Mouse (Mus musculus): ENCODE data around the gene Kcnab1.

Kcnab1 gene

DNA sequence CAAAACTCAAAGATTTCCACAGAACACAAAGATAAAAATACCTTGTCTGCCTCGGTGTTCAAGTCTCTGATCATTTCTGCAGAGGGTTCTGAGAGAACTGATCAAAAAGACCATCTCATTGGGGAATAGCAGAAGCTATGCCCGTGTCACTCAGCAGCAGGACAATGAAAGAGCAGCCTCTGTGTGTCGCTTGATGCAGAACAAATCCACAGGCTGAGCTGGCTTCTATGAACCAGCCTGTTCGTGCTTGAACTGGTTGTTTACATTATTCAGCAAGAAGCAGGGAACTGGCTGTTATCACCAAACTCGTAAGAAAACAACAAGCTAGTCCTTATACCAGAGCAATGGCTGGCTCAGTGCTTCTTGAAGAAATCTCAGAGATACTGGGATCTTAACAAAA is 193.4 kb downstream of the Kcnab1 start:
- DNase-seq (ENCODE audit: low read depth, low spot score) = no peak

GRCm38 (mm10) chr3:65315837-65316236 is 206.7 kb downstream of the Kcnab1 start:
- peak; percentile 23 for DNase-seq (ENCODE audit: low read depth, low spot score)

GRCm38 (mm10) chr3:65316738-65317137 is 207.6 kb downstream of the Kcnab1 start:
- peak; percentile 50 for DNase-seq (ENCODE audit: low read depth, low spot score)

DNA sequence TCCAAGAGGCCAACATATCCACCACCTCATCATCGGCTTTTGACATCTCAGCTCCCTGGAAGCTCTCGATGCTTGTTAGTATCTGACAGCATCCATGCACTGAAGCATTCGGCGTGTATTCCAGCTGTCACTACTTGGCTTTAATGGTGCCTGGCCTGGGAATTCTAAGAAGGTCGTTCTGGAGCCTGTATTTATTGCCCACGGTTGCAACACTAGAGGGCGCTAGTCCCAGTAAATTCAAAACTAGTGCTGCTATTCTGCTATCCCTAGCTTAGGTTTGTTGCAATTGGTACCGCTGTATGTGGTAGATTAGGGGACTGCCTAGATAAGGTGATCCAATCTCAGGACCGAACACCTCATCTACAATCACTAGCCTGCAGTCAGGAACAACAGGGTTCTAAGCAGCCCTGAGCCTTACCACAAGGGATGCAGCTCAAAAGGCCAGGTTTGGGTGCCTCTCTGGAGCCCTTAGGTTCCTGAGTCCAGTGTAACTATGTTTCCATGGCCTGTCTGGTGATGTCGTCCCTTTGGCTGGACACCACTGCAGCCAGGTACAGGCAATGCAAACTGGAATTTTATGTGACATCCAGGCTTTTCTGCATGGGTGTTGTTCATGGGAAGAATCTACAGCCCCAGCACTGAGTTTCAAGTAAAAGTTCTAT is 208.8 kb downstream of the Kcnab1 start:
- peak; percentile 74 for DNase-seq (ENCODE audit: low read depth, low spot score)

- peak; percentile 49 for DNase-seq (ENCODE audit: low read depth, low spot score)
These were observed 210.2 kb downstream of the Kcnab1 start for GRCm38 (mm10) chr3:65319248-65320008.

GRCm38 (mm10) chr3:65320990-65321389 is 211.8 kb downstream of the Kcnab1 start:
- no peak for DNase-seq (ENCODE audit: low read depth, low spot score)

DNA sequence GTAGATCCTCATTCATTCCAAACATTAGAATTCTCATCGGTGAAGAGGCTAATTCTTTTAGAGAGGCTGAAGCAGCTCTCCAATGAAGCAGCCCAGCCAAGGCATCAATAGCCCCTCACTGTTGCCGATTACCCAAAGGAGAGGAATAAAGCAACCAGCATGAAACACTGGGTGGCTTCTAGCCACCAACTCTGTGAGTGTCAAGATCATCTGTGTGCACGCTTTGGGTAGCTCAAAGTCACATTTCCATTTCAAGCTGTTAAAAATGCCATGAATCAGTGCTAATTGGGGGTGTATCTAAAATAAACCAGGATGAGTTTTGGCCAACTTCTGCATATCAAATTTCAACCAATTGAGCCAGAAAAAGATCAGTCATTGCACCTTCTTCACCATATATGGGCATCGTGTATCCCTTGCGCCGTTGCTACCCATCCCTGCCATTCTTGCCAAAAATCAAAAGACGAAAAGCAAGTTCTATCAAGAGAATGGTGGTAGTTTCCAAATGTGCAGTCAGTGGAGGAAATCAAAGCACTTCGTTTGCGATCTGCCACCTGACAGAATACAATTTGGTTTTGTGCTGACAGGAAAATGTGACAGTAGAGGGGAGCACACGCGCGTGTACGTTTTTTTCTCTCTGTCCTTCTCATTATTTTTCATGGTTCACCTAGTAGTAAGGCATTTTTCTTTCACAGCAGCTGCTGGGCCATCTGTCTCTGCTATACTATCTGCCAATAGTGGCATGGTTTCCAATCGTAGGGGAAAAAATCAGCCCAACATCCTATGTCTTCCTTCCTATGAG is 213.0 kb downstream of the Kcnab1 start:
- DNase-seq (ENCODE audit: low read depth, low spot score) = no peak

DNA sequence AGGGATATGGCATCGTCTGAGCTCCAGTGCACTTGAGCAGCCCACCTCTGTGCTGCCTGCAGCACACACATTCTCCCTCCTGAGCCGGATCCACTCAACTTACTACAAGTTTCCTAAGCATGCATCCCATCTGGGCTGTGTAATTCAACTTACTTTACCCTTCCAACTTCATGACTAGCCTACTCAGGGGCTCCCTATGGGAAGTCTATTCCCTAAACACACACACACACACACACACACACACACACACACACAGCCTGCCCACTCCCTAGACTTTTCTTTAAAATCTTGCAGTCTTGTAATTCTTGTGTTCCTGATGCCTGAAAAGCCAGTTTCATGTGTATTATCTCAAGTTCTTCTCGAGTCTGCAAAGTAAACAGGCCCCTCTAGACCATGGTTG is 216.1 kb downstream of the Kcnab1 start:
- no peak for DNase-seq (ENCODE audit: low read depth, low spot score)

DNA sequence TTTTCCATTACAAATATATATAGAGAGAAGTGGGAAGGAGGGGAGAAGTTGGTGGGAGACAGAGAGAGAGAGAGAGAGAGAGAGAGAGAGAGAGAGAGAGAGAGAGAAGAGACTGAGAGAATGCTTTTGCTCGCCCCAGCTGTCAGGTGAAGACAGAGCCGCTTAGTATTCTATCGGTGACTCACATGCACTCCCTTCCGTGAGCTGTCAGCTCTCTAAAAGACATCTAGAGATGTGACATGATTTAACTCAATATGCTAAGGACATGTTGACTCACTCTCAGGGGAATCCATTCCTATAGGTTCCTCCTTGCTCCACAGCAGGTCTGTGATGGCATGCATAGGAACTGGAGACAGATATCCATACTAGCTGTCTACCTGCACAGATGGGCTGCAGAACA is 219.6 kb downstream of the Kcnab1 start:
- DNase-seq (ENCODE audit: low read depth, low spot score) = peak; percentile 7

DNA sequence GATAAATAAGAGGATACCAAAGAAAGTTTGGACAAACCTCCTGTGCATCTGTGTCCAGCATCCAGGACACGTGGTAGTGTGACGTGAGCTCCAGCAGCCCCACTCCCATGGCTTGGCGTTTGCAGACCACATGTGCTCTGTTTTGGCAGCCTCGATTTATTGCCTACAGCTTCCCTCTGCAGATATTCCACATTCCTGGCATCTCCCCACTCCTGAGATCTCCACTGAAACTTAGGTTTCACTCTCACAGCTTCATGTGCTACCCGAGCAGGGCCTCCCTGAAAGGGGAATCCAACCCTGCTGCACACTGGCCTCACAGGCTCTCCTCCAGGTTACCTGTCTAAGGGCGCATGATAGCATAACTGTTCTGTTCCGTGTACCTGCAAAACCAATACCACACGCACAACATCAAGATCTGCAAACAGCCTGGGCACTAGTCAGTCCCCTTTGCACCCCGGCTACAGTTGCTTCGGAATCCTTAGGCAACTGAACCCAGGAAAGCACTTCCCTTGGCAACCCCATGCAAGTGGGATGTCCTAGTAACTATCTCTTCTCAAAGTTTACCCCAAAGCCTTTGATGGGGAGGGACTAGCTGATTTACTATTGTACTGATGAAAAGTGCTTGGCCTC is 228.8 kb downstream of the Kcnab1 start:
- DNase-seq (ENCODE audit: low read depth, low spot score) = no peak

- no peak for DNase-seq (ENCODE audit: low read depth, low spot score)
These were observed 231.2 kb downstream of the Kcnab1 start for GRCm38 (mm10) chr3:65340173-65340951.

DNA sequence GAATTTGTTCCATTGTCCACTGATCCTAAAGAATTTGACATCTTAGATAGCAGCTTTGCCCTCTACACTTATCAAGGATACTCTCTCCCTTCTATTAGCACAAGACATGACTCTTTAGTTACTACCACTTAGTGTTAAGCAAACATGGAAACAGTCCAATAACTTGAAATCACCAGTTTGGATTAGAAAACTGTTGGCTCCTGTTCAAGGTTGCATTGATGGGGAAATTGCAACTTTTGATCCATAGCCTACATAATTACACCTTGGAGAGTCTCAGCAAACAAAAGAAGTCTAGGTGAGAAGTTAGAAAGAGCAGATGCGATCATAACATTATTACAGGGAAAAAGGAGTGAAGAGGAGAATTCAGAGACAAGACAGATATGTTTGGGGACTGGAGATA is 237.0 kb downstream of the Kcnab1 start:
- no peak for DNase-seq (ENCODE audit: low read depth, low spot score)

GRCm38 (mm10) chr3:65352278-65353127 is 243.3 kb downstream of the Kcnab1 start:
- peak; percentile 73 for DNase-seq (ENCODE audit: low read depth, low spot score)

DNA sequence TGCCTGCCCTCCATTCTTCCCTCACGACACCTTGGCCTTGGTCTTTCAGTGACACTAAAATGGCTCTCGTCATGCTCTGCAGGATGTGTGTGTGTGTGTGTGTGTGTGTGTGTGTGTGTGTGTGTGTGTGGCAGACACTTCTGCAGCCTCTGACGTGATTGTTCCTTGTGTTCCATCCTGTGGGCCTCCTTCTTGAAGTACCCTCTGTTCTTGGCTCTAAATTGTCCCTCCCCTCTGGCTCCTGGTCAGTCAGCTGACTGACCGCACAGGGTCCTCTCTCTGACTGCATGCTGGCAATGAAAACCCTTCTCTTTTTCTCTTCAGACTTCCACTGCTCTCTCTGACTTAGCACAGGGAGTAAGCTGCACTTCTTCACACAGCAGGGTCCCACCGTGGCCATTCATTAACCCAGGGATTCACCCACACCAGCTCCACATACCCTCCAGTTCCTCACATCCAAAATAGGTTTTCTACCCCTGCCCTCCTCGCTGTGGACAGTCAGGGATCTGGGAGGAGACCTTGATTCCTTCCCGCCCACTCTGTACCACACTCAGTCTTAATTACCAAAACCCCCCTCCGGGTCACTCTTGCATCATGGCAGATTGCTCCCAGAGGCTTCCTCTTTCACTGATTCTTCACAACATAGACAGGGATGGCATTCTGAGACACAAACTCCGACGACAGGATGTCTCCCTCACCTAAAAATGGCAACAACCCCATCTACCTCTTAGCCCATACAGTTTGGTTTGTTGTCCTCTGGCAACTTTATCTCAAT is 244.3 kb downstream of the Kcnab1 start:
- DNase-seq (ENCODE audit: low read depth, low spot score) = no peak

DNA sequence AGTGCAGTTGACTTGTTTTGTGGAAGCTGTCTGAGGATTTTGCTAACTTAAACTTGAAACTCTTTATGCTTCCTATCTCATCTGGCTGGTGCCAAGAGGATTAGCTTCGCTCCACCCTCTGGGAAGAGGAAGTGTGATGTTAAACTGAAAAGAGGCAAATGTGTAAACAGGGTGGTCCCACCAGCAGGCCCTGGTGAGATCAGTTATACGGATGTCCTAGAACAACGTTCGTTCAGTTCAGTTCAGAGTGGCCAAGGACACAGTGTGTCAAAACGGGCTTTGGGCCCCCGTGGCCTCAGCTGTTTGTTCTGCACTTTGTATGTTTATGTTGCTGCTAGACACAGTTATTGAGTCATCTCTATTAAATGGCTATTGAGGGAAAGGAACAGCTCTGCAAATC is 246.3 kb downstream of the Kcnab1 start:
- no peak for DNase-seq (ENCODE audit: low read depth, low spot score)

- no peak for DNase-seq (ENCODE audit: low read depth, low spot score)
These were observed 249.1 kb downstream of the Kcnab1 start for GRCm38 (mm10) chr3:65358275-65358674.

- no peak for DNase-seq (ENCODE audit: low read depth, low spot score)
These were observed 249.7 kb downstream of the Kcnab1 start for GRCm38 (mm10) chr3:65358841-65359240.

DNA sequence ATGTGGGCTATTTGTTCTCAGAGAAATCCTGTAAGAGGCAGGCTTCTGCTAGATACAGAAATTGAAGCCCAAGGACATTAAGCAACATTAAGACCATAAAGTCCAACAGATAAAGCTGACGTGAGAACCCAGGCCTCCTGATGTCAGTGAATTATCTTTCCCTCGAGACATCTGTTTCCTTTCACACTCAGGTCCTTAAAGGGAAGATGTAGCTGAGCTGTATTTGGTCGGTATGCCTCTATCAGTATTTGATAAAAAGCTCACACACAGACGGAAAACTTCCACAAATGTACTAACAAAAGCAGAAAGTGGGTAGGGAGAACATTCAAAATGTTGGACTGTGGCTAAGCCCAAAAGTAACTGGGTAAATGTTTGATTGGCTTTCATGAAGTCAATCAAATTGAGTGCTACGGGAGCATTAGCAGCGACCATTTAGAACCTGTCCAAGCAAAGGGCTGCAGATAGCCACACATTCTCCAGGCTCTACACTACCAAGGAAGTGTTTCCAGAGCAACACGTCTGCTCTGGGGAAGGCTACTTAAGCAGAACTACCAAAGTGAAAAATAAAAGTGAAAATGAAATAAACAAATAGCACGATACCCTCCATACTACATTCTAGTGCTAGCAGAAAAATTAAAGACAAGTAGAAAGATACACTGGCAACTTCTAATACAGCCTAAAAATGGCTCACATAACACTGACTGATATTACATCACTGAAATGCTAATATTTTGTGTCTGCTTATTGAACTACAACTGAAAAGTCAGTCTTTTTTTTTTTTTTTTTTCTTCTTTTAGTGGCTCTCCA is 251.2 kb downstream of the Kcnab1 start:
- DNase-seq (ENCODE audit: low read depth, low spot score) = no peak

DNA sequence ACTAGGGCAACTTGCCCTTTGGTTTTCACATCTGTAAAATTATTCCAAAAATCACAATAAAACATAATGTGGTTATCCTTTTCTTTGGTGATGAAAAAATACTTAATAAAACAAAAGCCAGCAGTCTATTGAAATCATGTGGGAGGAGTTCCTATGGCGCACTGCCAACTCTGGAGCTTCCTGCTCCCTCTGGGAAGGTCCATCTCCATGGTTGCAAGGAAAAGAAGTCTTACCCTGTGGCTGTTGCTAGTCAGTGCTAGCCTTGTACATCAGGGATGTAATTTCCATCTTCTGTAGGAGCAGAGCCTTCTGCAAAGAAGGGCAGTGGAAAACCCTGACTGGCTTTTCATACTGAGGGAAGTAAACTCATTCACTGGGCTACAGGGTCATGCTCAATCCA is 254.3 kb downstream of the Kcnab1 start:
- peak; percentile 59 for DNase-seq (ENCODE audit: low read depth, low spot score)

All from 3T3-L1 (cell line).